Mouse (Mus musculus) CH12.LX (cell line): ENCODE data around the gene Rftn2. TPM values are rescaled to one million over a fixed set of nuclear protein-coding genes. Genes with fewer than 3 reads are reported as not detected.

Source experiments
- DNase-seq: peaks from one replicate; pipeline ENCODE4 v3.0.0-alpha.2; 2013; ENCODE audit errors: extremely low read depth
- H3K27ac ChIP-seq: 2 replicates; pipeline ENCODE4 v1.5.1; 2012; ENCODE audit warnings: low read depth, mild to moderate bottlenecking, control low read depth, moderate library complexity; ENCODE audit not compliant: insufficient read depth
- H3K27me3 ChIP-seq: replicated peaks from 2 replicates; pipeline ENCODE3; 2012; ENCODE audit warnings: inconsistent platforms
- H3K36me3 ChIP-seq, 2 experiments: replicated peaks in 1 of 2; 2 replicates each; pipeline versions ENCODE3 to v1.6.1; 2012; ENCODE audit warnings: inconsistent platforms in 1 of 2, low read length in 1 of 2, mild to moderate bottlenecking in 1 of 2, mixed read lengths in 1 of 2, moderate library complexity in 1 of 2; ENCODE audit not compliant: control insufficient read depth in 1 of 2, insufficient read depth in 1 of 2
- H3K4me1 ChIP-seq, 2 experiments: 2 replicates each; pipeline ENCODE4 v1.6.1; 2012; ENCODE audit warnings: inconsistent platforms in 1 of 2, moderate library complexity in 1 of 2; ENCODE audit not compliant: insufficient read depth in 2 of 2, control insufficient read depth in 1 of 2
- H3K4me2 ChIP-seq: 2 replicates; pipeline ENCODE4 v1.6.1; 2012; ENCODE audit warnings: low read depth, mild to moderate bottlenecking, control low read depth; ENCODE audit not compliant: poor library complexity, insufficient read depth, severe bottlenecking
- H3K4me3 ChIP-seq, 3 experiments: fragments of 150-350 bp in 1 of 3; sonication (generic) in 1 of 3; replicated peaks in 1 of 3; 2 replicates each; pipeline versions ENCODE3 to v1.5.1; 2011 to 2012; ENCODE audit warnings: low read depth in 2 of 3, low read length in 2 of 3, mild to moderate bottlenecking in 2 of 3, moderate library complexity in 2 of 3, control low read depth in 1 of 3, improper control_type of control experiment in 1 of 3, inconsistent platforms in 1 of 3, mixed read lengths in 1 of 3; ENCODE audit not compliant: poor library complexity in 1 of 3
- H3K79me2 ChIP-seq: replicated peaks from 2 replicates; pipeline ENCODE4 v1.6.1; 2012; ENCODE audit warnings: mild to moderate bottlenecking, moderate library complexity; ENCODE audit not compliant: control insufficient read depth, poor library complexity, insufficient read depth, severe bottlenecking; ENCODE audit errors: extremely low read depth
- H3K9ac ChIP-seq: 2 replicates; pipeline ENCODE4 v1.6.1; 2012; ENCODE audit warnings: low read depth, mild to moderate bottlenecking, control low read depth, moderate library complexity; ENCODE audit not compliant: insufficient read depth
- H3K9me3 ChIP-seq: replicated peaks from 2 replicates; pipeline ENCODE3; 2012; ENCODE audit warnings: low read length, inconsistent platforms, mixed read lengths
- BHLHE40 ChIP-seq: IDR thresholded peaks from 2 replicates; pipeline ENCODE4 v1.6.1; 2011; ENCODE audit warnings: mild to moderate bottlenecking, low read depth, low read length, improper control_type of control experiment
- CHD1 ChIP-seq: IDR thresholded peaks from 2 replicates; pipeline ENCODE4 v1.6.1; 2012; ENCODE audit warnings: low read depth, low read length, improper control_type of control experiment, inconsistent platforms
- CHD2 ChIP-seq: IDR thresholded peaks from 2 replicates; pipeline ENCODE4 v1.6.1; 2011; ENCODE audit warnings: low read length, improper control_type of control experiment
- CTCF ChIP-seq, 2 experiments: IDR thresholded peaks in 1 of 2; conservative IDR thresholded peaks in 1 of 2; 2 replicates each; pipeline ENCODE4 v1.5.1; 2011 to 2012; ENCODE audit warnings: low read depth in 2 of 2, low read length in 2 of 2, improper control_type of control experiment in 1 of 2, inconsistent platforms in 1 of 2, mild to moderate bottlenecking in 1 of 2, moderate library complexity in 1 of 2
- E2F4 ChIP-seq: IDR thresholded peaks from 2 replicates; pipeline ENCODE4 v1.6.1; 2011; ENCODE audit warnings: low read depth, low read length, improper control_type of control experiment; ENCODE audit not compliant: insufficient replicate concordance
- ELF1 ChIP-seq: IDR thresholded peaks from 2 replicates; pipeline ENCODE4 v1.6.1; 2014; ENCODE audit warnings: low read depth, mild to moderate bottlenecking, inconsistent platforms, low read length, improper control_type of control experiment
- EP300 ChIP-seq: IDR thresholded peaks from 2 replicates; pipeline ENCODE4 v1.6.1; 2011; ENCODE audit warnings: low read length, improper control_type of control experiment
- ETS1 ChIP-seq: conservative IDR thresholded peaks from 2 replicates; pipeline ENCODE4 v1.6.1; 2012; ENCODE audit warnings: low read depth, mild to moderate bottlenecking, inconsistent platforms, low read length, improper control_type of control experiment, moderate library complexity
- GABPA ChIP-seq: IDR thresholded peaks from 2 replicates; pipeline ENCODE4 v1.6.1; 2012; ENCODE audit warnings: low read depth, low read length, improper control_type of control experiment, inconsistent platforms; ENCODE audit not compliant: insufficient replicate concordance
- HCFC1 ChIP-seq: IDR thresholded peaks from 2 replicates; pipeline ENCODE4 v1.6.1; 2012; ENCODE audit warnings: low read depth, mild to moderate bottlenecking, inconsistent platforms, low read length, improper control_type of control experiment
- IRF4 ChIP-seq: IDR thresholded peaks from 2 replicates; pipeline ENCODE4 v1.6.1; 2014; ENCODE audit warnings: low read depth, mild to moderate bottlenecking, inconsistent platforms, low read length, improper control_type of control experiment
- JUN ChIP-seq: IDR thresholded peaks from 2 replicates; pipeline ENCODE4 v1.6.1; 2011; ENCODE audit warnings: low read depth, mild to moderate bottlenecking, low read length, improper control_type of control experiment, moderate library complexity; ENCODE audit not compliant: insufficient read depth
- JUND ChIP-seq: conservative IDR thresholded peaks from 2 replicates; pipeline ENCODE4 v1.6.1; 2011; ENCODE audit warnings: low read depth, low read length, improper control_type of control experiment
- KAT2A ChIP-seq: IDR thresholded peaks from 2 replicates; pipeline ENCODE4 v1.6.1; 2012; ENCODE audit warnings: low read length, improper control_type of control experiment, inconsistent platforms; ENCODE audit not compliant: insufficient replicate concordance
- MAFK ChIP-seq: IDR thresholded peaks from 2 replicates; pipeline ENCODE4 v1.6.1; 2011; ENCODE audit warnings: low read length, improper control_type of control experiment; ENCODE audit not compliant: insufficient replicate concordance
- MAX ChIP-seq: IDR thresholded peaks from 2 replicates; pipeline ENCODE4 v1.6.1; 2011; ENCODE audit warnings: low read length, improper control_type of control experiment
- MAZ ChIP-seq: IDR thresholded peaks from 2 replicates; pipeline ENCODE4 v1.6.1; 2012; ENCODE audit warnings: low read depth, mild to moderate bottlenecking, inconsistent platforms, low read length, improper control_type of control experiment, moderate library complexity
- MEF2A ChIP-seq: IDR thresholded peaks from 2 replicates; pipeline ENCODE4 v1.6.1; 2014; ENCODE audit warnings: low read depth, mild to moderate bottlenecking, inconsistent platforms, low read length, improper control_type of control experiment, borderline replicate concordance
- MXI1 ChIP-seq: IDR thresholded peaks from 2 replicates; pipeline ENCODE4 v1.6.1; 2011; ENCODE audit warnings: mild to moderate bottlenecking, low read depth, low read length, improper control_type of control experiment
- MYC ChIP-seq: IDR thresholded peaks from 2 replicates; pipeline ENCODE4 v1.6.1; 2011; ENCODE audit warnings: low read depth, mild to moderate bottlenecking, improper control_type of control experiment, low read length
- NELFE ChIP-seq: IDR thresholded peaks from 2 replicates; pipeline ENCODE4 v1.6.1; 2011; ENCODE audit warnings: low read depth, low read length, improper control_type of control experiment
- NRF1 ChIP-seq: IDR thresholded peaks from 2 replicates; pipeline ENCODE4 v1.6.1; 2014; ENCODE audit warnings: low read depth, mild to moderate bottlenecking, inconsistent platforms, low read length, improper control_type of control experiment, moderate library complexity
- PAX5 ChIP-seq: IDR thresholded peaks from 2 replicates; pipeline ENCODE4 v1.6.1; 2012; ENCODE audit warnings: low read length, inconsistent platforms, mixed read lengths
- POLR2A ChIP-seq: IDR thresholded peaks from 2 replicates; pipeline ENCODE4 v1.6.1; 2011; ENCODE audit warnings: low read depth, mild to moderate bottlenecking, improper control_type of control experiment, low read length
- POLR2AphosphoS2 ChIP-seq: IDR thresholded peaks from 2 replicates; pipeline ENCODE4 v1.6.1; 2011; ENCODE audit warnings: low read depth, low read length, improper control_type of control experiment
- RAD21 ChIP-seq: IDR thresholded peaks from 2 replicates; pipeline ENCODE4 v1.6.1; 2011; ENCODE audit warnings: low read depth, mild to moderate bottlenecking, low read length, improper control_type of control experiment, moderate library complexity
- RCOR1 ChIP-seq: conservative IDR thresholded peaks from 2 replicates; pipeline ENCODE4 v1.6.1; 2012; ENCODE audit warnings: low read depth, mild to moderate bottlenecking, inconsistent platforms, low read length, improper control_type of control experiment
- SIN3A ChIP-seq: IDR thresholded peaks from 2 replicates; pipeline ENCODE4 v1.6.1; 2012; ENCODE audit warnings: low read length, improper control_type of control experiment, inconsistent platforms
- SMC3 ChIP-seq: IDR thresholded peaks from 2 replicates; pipeline ENCODE4 v1.6.1; 2011; ENCODE audit warnings: low read depth, low read length, improper control_type of control experiment
- TBP ChIP-seq: conservative IDR thresholded peaks from 2 replicates; pipeline ENCODE4 v1.6.1; 2011; ENCODE audit warnings: low read depth, low read length, improper control_type of control experiment
- TCF12 ChIP-seq: IDR thresholded peaks from 2 replicates; pipeline ENCODE4 v1.6.1; 2014; ENCODE audit warnings: low read depth, mild to moderate bottlenecking, inconsistent platforms, low read length, improper control_type of control experiment
- UBTF ChIP-seq: IDR thresholded peaks from 2 replicates; pipeline ENCODE4 v1.6.1; 2012; ENCODE audit warnings: low read depth, mild to moderate bottlenecking, inconsistent platforms, low read length, improper control_type of control experiment, moderate library complexity
- USF1 ChIP-seq: IDR thresholded peaks from 2 replicates; pipeline ENCODE4 v1.6.1; 2014; ENCODE audit warnings: low read depth, mild to moderate bottlenecking, inconsistent platforms, low read length, improper control_type of control experiment
- USF2 ChIP-seq: conservative IDR thresholded peaks from 2 replicates; pipeline ENCODE4 v1.6.1; 2011; ENCODE audit warnings: low read depth, low read length, improper control_type of control experiment
- ZC3H11A ChIP-seq: IDR thresholded peaks from 2 replicates; pipeline ENCODE4 v1.6.1; 2012; ENCODE audit warnings: low read depth, mild to moderate bottlenecking, inconsistent platforms, low read length, improper control_type of control experiment
- ZKSCAN1 ChIP-seq: IDR thresholded peaks from 2 replicates; pipeline ENCODE4 v1.6.1; 2012; ENCODE audit warnings: low read depth, inconsistent platforms, low read length, improper control_type of control experiment, borderline replicate concordance
- ZMIZ1 ChIP-seq: IDR thresholded peaks from 2 replicates; pipeline ENCODE4 v1.6.1; 2012; ENCODE audit warnings: low read depth, mild to moderate bottlenecking, inconsistent platforms, low read length, improper control_type of control experiment
- ZNF384 ChIP-seq: IDR thresholded peaks from 2 replicates; pipeline ENCODE4 v1.6.1; 2012; ENCODE audit warnings: low read depth, low read length, improper control_type of control experiment, inconsistent platforms
- dilution Hi-C: fragments of 300-500 bp; cut with MboI; formaldehyde crosslinking; loops from 2 replicates; pipeline ENCODE4 v1.14.3; 2020; ENCODE audit warnings: low sequenced_read_pairs; ENCODE audit not compliant: extremely low pct_unique_long_range_greater_than_20kb, extremely low pct_ligation_motif_present
- in situ Hi-C: fragments of 300-500 bp; cut with MboI; formaldehyde crosslinking; loops from 3 replicates; pipeline ENCODE4 v1.14.3; 2019; ENCODE audit warnings: low sequenced_read_pairs, low pct_ligation_motif_present, low pct_unique_long_range_greater_than_20kb, mixed read lengths
- polyA plus RNA-seq: library from polyadenylated mRNA; unstranded; fragments of >175 nt; gene quantifications from 2 replicates; pipeline ENCODE4 v1.2.1, GENCODE M21; 2012; ENCODE audit warnings: low read depth; ENCODE audit not compliant: insufficient read length
- total RNA-seq, 2 experiments: library from RNA; depleted of rRNA; stranded (reverse); fragments of 300-350 nt in 1 of 2; fragments of >200 nt in 1 of 2; gene quantifications; 2 replicates each; pipeline ENCODE4 v1.2.3; 2012 to 2014

Rftn2 gene
- total and polyA plus RNA-seq, 3 experiments, result 0.91 to 1.4 (median 1.1) TPM

DNA sequence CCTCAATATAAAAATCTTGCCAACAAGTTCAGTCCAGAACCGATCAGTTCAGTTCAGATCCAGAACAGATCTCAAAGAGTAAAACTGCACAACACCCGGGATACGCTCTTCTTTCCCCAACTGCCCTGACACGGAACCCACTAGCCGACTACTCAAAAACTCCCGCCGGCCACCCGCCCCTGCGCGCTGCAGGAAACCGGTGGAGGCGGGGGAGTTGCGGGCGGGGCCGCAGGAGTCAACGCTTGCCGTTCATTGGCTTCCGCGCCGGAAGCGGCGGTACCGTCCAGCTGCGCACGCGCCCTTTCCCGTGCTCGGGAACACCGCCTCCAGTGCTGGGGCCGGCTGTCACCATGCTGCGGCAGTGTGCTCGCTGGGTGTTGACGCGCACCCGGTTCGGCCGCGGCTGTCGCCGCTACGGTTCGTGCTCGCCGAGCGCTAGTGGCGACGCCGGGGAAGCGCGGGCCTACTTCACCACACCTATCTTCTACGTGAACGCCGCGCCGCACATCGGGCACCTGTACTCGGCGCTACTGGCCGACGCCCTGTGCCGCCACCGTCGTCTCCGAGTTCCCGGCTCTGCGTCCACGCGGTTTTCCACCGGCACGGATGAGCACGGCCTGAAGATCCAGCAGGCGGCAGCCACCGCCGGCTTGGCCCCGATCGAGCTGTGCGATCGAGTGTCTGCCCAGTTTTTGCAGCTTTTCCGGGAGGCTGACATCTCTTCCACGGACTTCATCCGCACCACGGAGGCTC is 10.5 kb upstream of the Rftn2 start, which contains the start of gene Mars2:
Mars2 (plus strand) TSS at position 288 of the 753 bp plus-strand sequence.
- peak within 1 kb of the TSS; percentile 5 for H3K27ac ChIP-seq
- peaks cover 0 to 28% of the 10 kb centered on the region in 2 experiments; a peak in 2 of 4 replicates for H3K4me1 ChIP-seq
- no peaks in the 10 kb centered on the region for H3K27me3 ChIP-seq
- TF ChIP-seq HCFC1 (peak; percentile 91), GABPA (no peak; the same call in 1 of the 2 replicates), IRF4 (peak; percentile 49; the same call in 1 of the 2 replicates), MAFK (no peak), ZKSCAN1 (no peak), JUND (no peak), USF1 (no peak), POLR2AphosphoS2 (peak; percentile 76; the same call in 1 of the 2 replicates), PAX5 (no peak), SIN3A (peak; percentile 94), TCF12 (peak; percentile 91), MAX (peak; percentile 94), ETS1 (no peak), MXI1 (peak; percentile 96), RCOR1 (no peak), USF2 (no peak), MEF2A (peak; percentile 55; the same call in 1 of the 2 replicates), RAD21 (no peak), SMC3 (no peak), ELF1 (peak; percentile 82), BHLHE40 (peak; percentile 75), CTCF (conservative IDR thresholded peaks at IDR 0.05 in 1 of 2, IDR thresholded peaks at IDR 0.05 in 1 of 2; ENCODE audit: low read depth in 2 of 2, low read length in 2 of 2) (no peak), UBTF (peak; percentile 76), ZMIZ1 (peak; percentile 75), MAZ (peak; percentile 99), MYC (peak; percentile 78), POLR2A (peak; percentile 96), CHD1 (peak; percentile 21; the same call in 1 of the 2 replicates), JUN (no peak), KAT2A (peak; percentile 83; the same call in 1 of the 2 replicates), ZNF384 (no peak), CHD2 (peak; percentile 87), NELFE (peak; percentile 93), NRF1 (peak; percentile 93), E2F4 (no peak), EP300 (no peak), TBP (peak; percentile 83; the same call in 1 of the 2 replicates), ZC3H11A (no peak)
- H3K4me3 ChIP-seq, result peak within 1 kb of the TSS; percentile 77 to 97 (median 89)
- peaks cover 0 to 19% of the 10 kb centered on the region in 2 experiments for H3K36me3 ChIP-seq
- H3K9ac ChIP-seq, result peak within 1 kb of the TSS; percentile 68
- no peaks in the 10 kb centered on the region for H3K9me3 ChIP-seq
- H3K4me2 ChIP-seq, result peak within 1 kb of the TSS; percentile 83
- peaks cover 37% of the 10 kb centered on the region for H3K79me2 ChIP-seq
- in situ Hi-C loops (no loop called here), dilution Hi-C loops (no loop called here)
- DNase-seq, result peak; percentile 92
